Mouse (Mus musculus) gonadal fat pad, adult 2 months (tissue): ENCODE measurements around the gene Nfe2. TPM values are rescaled to one million over a fixed set of nuclear protein-coding genes. Genes with fewer than 3 reads are reported as not detected.
"Not testable (repeated sequence)": the region's sequence is repeated elsewhere in the genome, so short reads cannot be mapped to it uniquely, and the experiment has no call there.

Experiments
- DNase-seq: peaks from one replicate; pipeline ENCODE4 v3.0.0-alpha.2; 2012; ENCODE audit warnings: low read depth
- polyA plus RNA-seq: library from polyadenylated mRNA; depleted of rRNA; stranded (reverse); fragments of >200 nt; gene quantifications from 2 replicates; pipeline ENCODE4 v1.2.3, GENCODE M21; 2012

Nfe2 gene
- polyA plus RNA-seq, 1 experiment: 1.8 TPM

DNA sequence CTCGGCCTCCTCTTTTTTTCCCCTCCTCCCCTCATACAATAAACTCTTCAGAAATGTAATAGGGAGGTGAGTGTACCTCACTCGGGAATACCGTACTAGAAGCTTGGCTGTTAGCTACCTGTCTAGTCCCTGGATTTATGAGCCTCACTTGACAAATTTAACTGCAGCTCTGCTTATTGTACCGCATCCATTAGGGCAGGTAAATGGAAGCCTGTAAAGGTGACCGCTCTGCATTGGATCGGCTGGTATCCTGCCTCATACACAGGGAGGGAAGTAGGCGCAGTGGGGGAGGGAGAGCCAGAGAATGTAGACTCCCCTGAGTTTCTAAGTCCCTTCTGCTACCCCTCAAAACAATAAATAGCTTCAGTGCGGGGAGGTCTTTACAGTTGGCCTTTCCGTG, 32.6 kb upstream of the Nfe2 start:
- no peak for DNase-seq

GRCm38 (mm10) chr15:103290417-103290816, 32.2 kb upstream of the Nfe2 start:
- DNase-seq: no peak

DNA sequence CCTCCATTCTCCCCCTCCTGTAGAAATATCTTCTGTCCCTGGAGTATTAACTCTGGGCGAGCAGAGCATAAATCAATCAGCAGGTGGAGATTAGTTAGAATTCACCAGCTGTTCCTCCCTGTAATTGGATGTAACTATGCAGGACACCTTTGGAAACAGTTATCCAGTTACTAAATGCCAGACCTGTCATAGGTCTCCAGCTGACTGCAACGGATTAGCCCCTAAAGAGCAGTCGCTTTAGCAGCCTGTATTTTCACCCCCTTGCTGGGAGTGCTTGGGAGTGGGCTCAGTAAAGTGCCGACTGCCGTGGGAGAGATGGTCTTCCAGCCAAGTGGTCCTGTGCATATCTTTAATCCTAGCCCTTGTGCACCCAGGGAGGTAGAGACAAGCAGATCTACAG, 31.4 kb upstream of the Nfe2 start:
- no peak for DNase-seq

DNA sequence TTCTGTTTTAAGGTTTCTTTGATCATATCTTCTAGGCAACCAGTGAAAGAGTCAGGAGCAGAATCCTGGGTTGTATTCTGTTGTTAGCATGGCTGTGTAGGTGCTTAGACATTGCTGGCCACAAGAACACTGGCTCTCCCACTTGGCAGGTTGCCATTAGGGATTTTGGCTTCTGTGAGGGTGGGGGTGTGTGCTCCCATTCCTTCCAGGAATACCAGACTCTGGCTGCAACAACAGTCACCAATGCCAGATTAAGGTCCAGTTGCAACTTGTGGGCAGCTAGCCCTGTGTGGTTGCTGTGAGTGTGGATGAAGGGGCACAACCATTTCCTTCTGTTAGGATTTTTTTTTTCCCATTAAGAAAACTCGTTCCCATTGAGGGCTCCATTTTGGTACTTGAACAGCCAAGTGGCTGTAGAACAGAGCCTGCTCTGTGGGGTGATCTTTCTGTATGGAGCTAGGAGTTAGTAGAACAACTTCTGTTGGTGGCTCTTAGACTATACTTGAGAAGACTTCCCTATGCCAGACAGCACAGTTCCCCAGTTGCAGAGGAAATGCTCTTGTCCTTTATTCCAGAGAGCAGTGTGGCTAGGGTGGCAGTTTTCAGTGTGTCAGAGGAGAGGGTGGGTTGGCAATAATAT, 27.7 kb upstream of the Nfe2 start:
- DNase-seq: no peak

GRCm38 (mm10) chr15:103284647-103285046, 26.4 kb upstream of the Nfe2 start:
- no peak for DNase-seq

DNA sequence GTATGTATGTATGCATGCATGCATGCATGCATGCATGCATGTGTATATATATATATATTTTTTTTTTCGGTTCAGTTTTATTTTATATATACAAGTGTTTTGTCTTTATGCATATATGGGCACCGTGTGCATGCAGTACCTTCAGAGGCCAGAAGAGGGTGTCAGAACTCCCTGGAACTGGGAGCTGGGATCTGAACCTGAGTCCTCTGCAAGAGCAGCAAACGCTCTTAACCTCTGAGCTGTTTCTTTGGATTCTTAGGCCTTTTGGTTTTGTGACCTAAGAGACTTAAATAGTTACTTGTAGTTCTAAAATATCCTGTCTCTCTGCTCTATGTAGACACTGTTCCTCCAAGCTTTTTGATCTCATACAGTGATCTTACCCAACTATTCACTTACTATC, 25.9 kb upstream of the Nfe2 start:
- no peak for DNase-seq

- DNase-seq: no peak
These were observed 23.4 kb upstream of the Nfe2 start for GRCm38 (mm10) chr15:103281465-103282205.

GRCm38 (mm10) chr15:103280817-103281464, 22.7 kb upstream of the Nfe2 start:
- no peak for DNase-seq

DNA sequence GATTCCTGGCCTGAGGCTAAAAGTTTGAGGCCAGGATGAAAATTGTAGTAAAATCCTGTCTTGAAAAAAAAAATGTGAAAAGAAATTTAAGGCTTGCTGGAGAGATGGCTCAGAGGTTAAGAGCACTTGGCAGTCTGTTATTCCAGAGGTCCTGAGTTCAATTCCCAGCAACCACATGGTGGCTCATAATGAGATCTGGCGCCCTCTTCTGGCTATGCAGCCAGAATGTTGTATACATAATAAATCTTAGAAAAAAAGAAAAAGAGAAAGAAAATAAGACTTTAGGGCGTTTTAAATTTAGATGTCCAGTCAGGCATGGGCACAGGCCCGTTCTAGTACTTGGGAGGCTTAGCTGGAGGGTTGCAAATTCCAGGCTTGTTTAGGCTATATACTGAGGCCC, 21.5 kb upstream of the Nfe2 start:
- no peak for DNase-seq

GRCm38 (mm10) chr15:103277949-103278348, 19.7 kb upstream of the Nfe2 start:
- DNase-seq: no peak

- DNase-seq: not testable (repeated sequence)
These were observed 17.7 kb upstream of the Nfe2 start for GRCm38 (mm10) chr15:103275943-103276342.

DNA sequence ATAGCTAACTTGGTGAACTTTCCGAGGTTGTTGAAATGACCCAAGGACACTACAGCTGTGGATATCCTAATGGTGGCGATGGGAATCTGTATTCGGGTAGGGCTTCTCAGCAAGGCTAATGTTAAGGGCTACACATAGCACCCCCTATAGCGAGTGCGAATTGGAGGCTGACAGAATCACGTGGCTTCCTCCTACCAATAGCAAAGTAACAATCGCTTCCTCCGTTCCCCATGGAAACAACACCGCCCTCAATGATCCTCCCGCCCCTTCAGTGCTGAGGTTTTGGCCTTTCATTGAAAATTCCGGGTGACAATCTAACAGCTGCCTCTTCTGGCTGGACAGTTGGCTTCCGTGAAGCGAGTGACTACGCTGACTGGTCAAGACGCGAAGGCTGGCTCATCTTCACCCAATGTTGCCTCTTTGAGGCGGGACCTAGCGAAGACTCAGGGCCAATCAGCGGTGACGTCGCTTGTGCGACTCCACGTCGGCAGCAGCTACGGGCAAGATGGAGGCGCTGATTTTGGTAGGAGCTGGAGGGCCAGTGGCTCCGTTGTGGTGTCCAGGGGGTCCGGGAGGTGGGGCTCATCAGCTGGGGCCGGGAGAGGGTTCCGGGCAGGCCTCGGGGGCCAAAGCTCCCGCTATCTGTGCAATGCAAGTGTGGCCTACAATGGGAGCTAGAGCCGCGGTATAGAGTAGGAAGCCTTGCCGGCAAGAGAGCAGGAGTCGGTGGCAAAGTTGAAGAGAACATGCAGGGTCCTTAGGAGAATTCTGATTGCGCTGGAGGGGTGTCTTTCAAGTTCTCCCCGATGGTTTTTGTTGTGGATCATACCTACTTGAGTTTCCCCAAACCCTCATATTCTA, 14.4 kb upstream of the Nfe2 start, which contains the start of gene Copz1:
TSS of gene Copz1 (plus strand) at position 296 of the 861 bp plus-strand sequence.
- DNase-seq: peak; percentile 99

DNA sequence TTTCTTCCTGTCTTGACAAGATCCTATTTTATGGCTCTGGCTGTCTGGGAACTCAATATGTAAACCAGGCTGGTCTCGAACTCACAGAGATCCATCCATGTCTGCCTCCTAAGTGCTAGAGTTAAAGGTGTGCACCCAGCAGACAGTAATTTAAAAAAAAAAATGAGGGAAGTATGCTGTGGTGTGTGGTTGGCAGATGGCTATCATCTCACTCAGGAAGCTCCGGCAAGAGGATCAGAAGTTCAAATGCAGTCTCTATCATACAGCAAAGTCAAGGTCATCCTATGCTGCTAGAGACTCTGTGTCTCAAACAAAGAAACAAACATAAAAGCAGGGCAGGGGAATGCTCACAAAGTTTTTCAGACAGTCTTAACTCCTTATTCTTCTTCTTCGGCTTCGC, 10.7 kb upstream of the Nfe2 start:
- DNase-seq: no peak

GRCm38 (mm10) chr15:103264794-103265193, 6.6 kb upstream of the Nfe2 start:
- no peak for DNase-seq

GRCm38 (mm10) chr15:103259989-103260388, 1.8 kb upstream of the Nfe2 start:
- DNase-seq: no peak

- DNase-seq: no peak
These were observed 959 bp upstream of the Nfe2 start for GRCm38 (mm10) chr15:103259162-103259561.

DNA sequence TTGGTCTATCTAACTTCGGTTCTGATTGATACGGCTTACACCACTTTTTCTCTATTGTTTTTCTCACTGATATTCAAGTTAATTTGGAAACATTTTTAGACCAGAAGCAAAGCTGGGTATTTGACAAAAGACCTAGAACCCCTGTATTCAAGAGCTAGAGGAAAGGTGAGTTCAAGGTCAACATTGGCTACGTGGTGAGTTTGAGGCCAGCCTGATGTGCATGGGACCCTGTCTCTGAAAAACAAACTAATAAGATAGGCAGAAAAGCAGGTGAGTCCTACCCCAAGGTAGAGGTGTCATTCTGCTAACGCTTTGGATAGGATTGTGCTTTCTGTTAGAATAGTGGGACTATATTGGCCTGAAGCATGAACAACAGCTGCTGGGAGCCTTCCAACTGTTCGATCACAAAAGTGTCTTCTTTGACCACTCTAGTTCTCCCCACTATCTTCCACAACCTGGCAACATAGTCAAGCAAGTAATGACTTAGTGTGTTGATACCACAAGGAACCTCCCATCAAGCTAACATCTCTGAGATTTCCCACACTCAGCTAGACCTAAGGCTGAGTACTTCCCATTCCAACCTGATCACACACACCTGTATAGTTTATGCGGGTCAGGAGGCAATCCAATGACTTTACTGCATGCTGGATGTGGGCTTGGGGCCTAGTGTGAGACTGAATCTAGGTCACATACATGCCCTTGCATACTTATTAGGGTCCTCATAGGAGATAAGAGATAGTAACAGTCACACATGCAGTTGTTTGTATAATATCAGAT, 1.8 kb downstream of the Nfe2 start:
- no peak for DNase-seq

GRCm38 (mm10) chr15:103255169-103255568, 3.0 kb downstream of the Nfe2 start:
- no peak for DNase-seq

DNA sequence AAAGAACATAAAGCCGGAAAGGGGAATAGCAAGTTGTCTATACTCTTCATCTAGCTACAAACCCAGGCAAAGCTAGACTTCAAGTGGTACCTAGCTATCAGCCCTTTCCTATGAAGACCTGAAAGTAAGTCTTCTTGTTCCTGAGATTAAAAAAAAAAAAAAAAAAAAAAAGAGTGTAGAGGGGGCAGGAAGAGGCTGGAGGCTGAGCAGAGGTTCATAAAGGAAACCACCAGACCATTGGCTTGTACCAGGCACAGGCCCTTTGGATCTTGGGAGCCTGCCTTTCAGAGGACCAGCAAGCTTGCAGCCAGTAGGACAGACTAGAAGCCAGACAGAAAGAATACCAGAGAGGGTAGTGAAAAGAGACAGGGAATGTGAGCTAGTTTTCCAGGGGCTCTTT, 4.9 kb downstream of the Nfe2 start:
- no peak for DNase-seq

DNA sequence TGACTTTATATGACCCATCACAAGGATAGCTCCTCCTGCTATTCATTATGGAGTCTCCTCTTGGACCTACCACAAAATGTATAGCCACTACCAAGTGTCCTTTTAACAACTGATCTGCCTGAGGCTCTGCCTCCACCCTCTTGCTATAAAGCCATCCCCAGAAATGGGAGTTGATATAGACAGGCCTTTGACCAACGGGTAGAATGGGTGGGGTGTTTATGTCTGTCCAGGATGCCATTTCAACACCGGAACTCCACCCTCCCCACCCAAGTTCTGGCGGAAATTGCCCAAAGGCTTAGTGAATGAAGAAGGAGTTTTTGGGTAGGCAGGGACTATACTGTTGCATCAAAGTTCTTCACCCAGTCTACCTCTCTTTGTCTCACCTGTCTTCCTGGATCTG, 5.5 kb downstream of the Nfe2 start:
- no peak for DNase-seq

GRCm38 (mm10) chr15:103251595-103251994, 6.6 kb downstream of the Nfe2 start:
- no peak for DNase-seq
